Mouse (Mus musculus) neural tube, embryonic 12.5 days (tissue): Measurements from ENCODE around the gene Ankrd52. TPM values are rescaled to one million over a fixed set of nuclear protein-coding genes. Genes with fewer than 3 reads are reported as not detected.
A peak's percentile ranks its signal among the peaks of the same experiment; 100 is the strongest.

Experiments used
- ATAC-seq: fragments of 200-750 bp; cut with Nextera tagmentation; 2 replicates; pipeline ENCODE4 v1.8.0; 2017; ENCODE audit warnings: low read depth, mild to moderate bottlenecking, moderate TSS enrichment, moderate library complexity; ENCODE audit not compliant: low FRiP score
- H3K27ac ChIP-seq: fragments of 300-500 bp; sonication (generic); 2 replicates; pipeline ENCODE4 v1.5.1; 2016
- H3K27me3 ChIP-seq: fragments of 300-500 bp; sonication (generic); replicated peaks from 2 replicates; pipeline ENCODE4 v1.6.1; 2016; ENCODE audit warnings: mild to moderate bottlenecking
- H3K36me3 ChIP-seq: fragments of 300-500 bp; sonication (generic); 2 replicates; pipeline ENCODE4 v1.6.1; 2016; ENCODE audit warnings: mild to moderate bottlenecking
- H3K4me1 ChIP-seq: fragments of 300-500 bp; sonication (generic); 2 replicates; pipeline ENCODE4 v1.6.1; 2016
- H3K4me2 ChIP-seq: fragments of 300-500 bp; sonication (generic); replicated peaks from 2 replicates; pipeline ENCODE4 v1.6.1; 2016; ENCODE audit warnings: mild to moderate bottlenecking
- H3K4me3 ChIP-seq: fragments of 300-500 bp; sonication (generic); 2 replicates; pipeline ENCODE4 v1.5.1; 2016
- H3K9ac ChIP-seq: fragments of 300-500 bp; sonication (generic); 2 replicates; pipeline ENCODE4 v1.6.1; 2016; ENCODE audit warnings: mild to moderate bottlenecking
- H3K9me3 ChIP-seq: fragments of 300-500 bp; sonication (generic); 2 replicates; pipeline ENCODE4 v1.6.1; 2016; ENCODE audit warnings: mild to moderate bottlenecking
- WGBS: fragments of 180-500 bp; shearing (Covaris S2); methylation state at CpG from one replicate; pipeline ENCODE4 v1.1.7; 2016; 5-methylcytosine and 5-hydroxymethylcytosine counted together
- microRNA-seq: library from miRNA; unstranded; fragments of <30 nt; microRNA quantifications from one replicate; pipeline ENCODE4, GENCODE M21; 2017
- polyA plus RNA-seq: library from polyadenylated mRNA; unstranded; fragments of >200 nt; fragmentation: Nextera tagmentation; extraction: Ambion mirVana; gene quantifications from 2 replicates; pipeline ENCODE4 v1.2.1, GENCODE M21; 2016

The Ankrd52 gene
- polyA plus RNA-seq, 1 experiment from 2014 or later: 10.2 TPM

GRCm38 (mm10) chr10:128454471-128454870 lies 77.6 kb downstream of the Ankrd52 start:
- 82% methylated on average over 3 of the region's 3 CpGs for WGBS
- no peak overlapping the region for H3K9ac ChIP-seq

GRCm38 (mm10) chr10:128455280-128455679 lies 78.4 kb downstream of the Ankrd52 start:
- H3K9me3 ChIP-seq: no peaks in the 10 kb centered on the region
- H3K4me2 ChIP-seq: peak overlapping the region; percentile 38
- ATAC-seq: no peak
- H3K4me3 ChIP-seq: no peak overlapping the region
- H3K27me3 ChIP-seq: no peaks in the 10 kb centered on the region
- H3K27ac ChIP-seq: no peak overlapping the region
- no peaks in the 10 kb centered on the region for H3K36me3 ChIP-seq
- H3K4me1 ChIP-seq: peaks cover 2% of the 10 kb centered on the region
- 6% methylated on average over 6 of the region's 6 CpGs for WGBS
- no peak overlapping the region for H3K9ac ChIP-seq

More at GRCm38 (mm10) chr10:128454471-128454870, 77.6 kb downstream of the Ankrd52 start:
- no peaks in the 10 kb centered on the region for H3K9me3 ChIP-seq
- H3K4me1 ChIP-seq: no peaks in the 10 kb centered on the region
- H3K36me3 ChIP-seq: no peaks in the 10 kb centered on the region
- H3K27me3 ChIP-seq: no peaks in the 10 kb centered on the region
- H3K4me3 ChIP-seq: no peak overlapping the region
- ATAC-seq: no peak
- no peak overlapping the region for H3K4me2 ChIP-seq
- no peak overlapping the region for H3K27ac ChIP-seq

GRCm38 (mm10) chr10:128457676-128458075 lies 80.8 kb downstream of the Ankrd52 start:
- H3K9me3 ChIP-seq: no peaks in the 10 kb centered on the region
- H3K4me3 ChIP-seq: no peak overlapping the region
- peak overlapping the region; percentile 80 for H3K4me2 ChIP-seq
- no peak overlapping the region for H3K27ac ChIP-seq
- ATAC-seq: no peak
- H3K4me1 ChIP-seq: peaks cover 12% of the 10 kb centered on the region
- no peaks in the 10 kb centered on the region for H3K27me3 ChIP-seq
- H3K36me3 ChIP-seq: peaks cover 8% of the 10 kb centered on the region
- 87% methylated on average over 6 of the region's 6 CpGs for WGBS
- H3K9ac ChIP-seq: no peak overlapping the region

Small RNAs within 50 kb of the gene (microRNA-seq; reads per million reads assigned to microRNA genes)
- gene Gm25361: not detected
- not detected for gene Gm26308
- not detected for gene Mir6914
- 1.1 reads per million for gene Mir6915
- 1.1 reads per million for gene Mir8105

Other genes with a start within 250 kb of the Ankrd52 start
- 17.2 and 20.0 TPM in 2 replicates for gene Rbms2, start 196.8 kb upstream of the Ankrd52 start, polyA plus RNA-seq
- 1.00 and 1.5 TPM in 2 replicates for gene Gls2, start 182.7 kb upstream of the Ankrd52 start, polyA plus RNA-seq
- gene Spryd4, start 165.3 kb upstream of the Ankrd52 start, polyA plus RNA-seq: 21.8 and 21.9 TPM in 2 replicates
- not detected in 2 replicates for gene Mip, start 151.3 kb upstream of the Ankrd52 start, polyA plus RNA-seq
- gene Timeless, start 145.1 kb upstream of the Ankrd52 start, polyA plus RNA-seq: 48.6 and 50.6 TPM in 2 replicates
- 0.18 and 0.49 TPM in 2 replicates for gene Apon, start 123.0 kb upstream of the Ankrd52 start, polyA plus RNA-seq
- gene Apof, start 108.4 kb upstream of the Ankrd52 start, polyA plus RNA-seq: not detected in 2 replicates
- gene Stat2, start 106.6 kb upstream of the Ankrd52 start, polyA plus RNA-seq: 23.3 and 25.6 TPM in 2 replicates
- gene Il23a, start 78.4 kb upstream of the Ankrd52 start, polyA plus RNA-seq: 0.28 TPM in 1 of 2 replicates, not detected in the other
- 31.5 and 33.0 TPM in 2 replicates for gene Pan2, start 73.8 kb upstream of the Ankrd52 start, polyA plus RNA-seq
- gene Cnpy2, start 54.7 kb upstream of the Ankrd52 start, polyA plus RNA-seq: 212 and 230 TPM in 2 replicates
- 221 and 230 TPM in 2 replicates for gene Cs, start 39.4 kb upstream of the Ankrd52 start, polyA plus RNA-seq
- 33.3 and 35.2 TPM in 2 replicates for gene Coq10a, start 8.1 kb upstream of the Ankrd52 start, polyA plus RNA-seq
- not detected in 2 replicates for gene Slc39a5, start 24.1 kb downstream of the Ankrd52 start, polyA plus RNA-seq
- gene Nabp2, start 34.4 kb downstream of the Ankrd52 start, polyA plus RNA-seq: 109 and 115 TPM in 2 replicates
- gene Rnf41, start 34.5 kb downstream of the Ankrd52 start, polyA plus RNA-seq: 61.3 and 61.4 TPM in 2 replicates
- 174 and 177 TPM in 2 replicates for gene Smarcc2, start 82.1 kb downstream of the Ankrd52 start, polyA plus RNA-seq
- gene Myl6, start 117.0 kb downstream of the Ankrd52 start, polyA plus RNA-seq: 879 and 909 TPM in 2 replicates
- 3.1 and 3.9 TPM in 2 replicates for gene Myl6b, start 121.6 kb downstream of the Ankrd52 start, polyA plus RNA-seq
- 38.3 and 45.3 TPM in 2 replicates for gene Esyt1, start 148.8 kb downstream of the Ankrd52 start, polyA plus RNA-seq
- 18.9 and 20.3 TPM in 2 replicates for gene Zc3h10, start 170.7 kb downstream of the Ankrd52 start, polyA plus RNA-seq
- 2,521 and 2,605 TPM in 2 replicates for gene Rpl41, start 172.2 kb downstream of the Ankrd52 start, polyA plus RNA-seq
- 155 and 156 TPM in 2 replicates for gene Pa2g4, start 188.9 kb downstream of the Ankrd52 start, polyA plus RNA-seq
- 14.6 and 16.0 TPM in 2 replicates for gene Erbb3, start 212.5 kb downstream of the Ankrd52 start, polyA plus RNA-seq
- 471 and 498 TPM in 2 replicates for gene Rps26, start 249.6 kb downstream of the Ankrd52 start, polyA plus RNA-seq